Mouse (Mus musculus) regulatory T cell (primary cell): Measurements from ENCODE around the gene Cyp24a1.

Source experiments
- in situ Hi-C: fragments of 300-600 bp; cut with MboI, MseI; formaldehyde crosslinking; loops from one replicate; pipeline ENCODE4 v1.15.1; 2025; ENCODE audit warnings: high pct_unique_total_duplicates

Cyp24a1 gene

DNA sequence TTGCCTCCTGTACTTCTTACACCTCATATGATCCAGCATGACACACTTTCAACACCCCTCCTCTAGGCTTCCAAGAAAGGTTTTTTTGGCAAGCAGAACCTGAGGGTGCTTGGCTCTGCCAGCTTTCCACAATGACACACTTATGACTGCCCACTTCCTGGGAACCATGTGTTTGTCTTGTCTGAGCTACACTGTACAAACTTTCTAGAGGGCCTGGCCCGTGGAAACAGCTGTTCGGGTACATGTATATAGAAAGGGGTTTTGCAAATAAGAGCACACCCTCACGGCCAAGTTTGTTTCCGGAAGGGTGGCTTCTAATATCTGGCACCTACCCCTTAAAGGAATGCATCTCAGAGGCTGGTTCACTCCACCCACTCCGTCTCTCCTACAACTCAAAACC is 51.1 kb downstream of the Cyp24a1 start:
- in situ Hi-C loops: no loop called here

- in situ Hi-C loops: no loop called here
Measured at GRCm38 (mm10) chr2:170442535-170442934, 54.4 kb downstream of the Cyp24a1 start.

DNA sequence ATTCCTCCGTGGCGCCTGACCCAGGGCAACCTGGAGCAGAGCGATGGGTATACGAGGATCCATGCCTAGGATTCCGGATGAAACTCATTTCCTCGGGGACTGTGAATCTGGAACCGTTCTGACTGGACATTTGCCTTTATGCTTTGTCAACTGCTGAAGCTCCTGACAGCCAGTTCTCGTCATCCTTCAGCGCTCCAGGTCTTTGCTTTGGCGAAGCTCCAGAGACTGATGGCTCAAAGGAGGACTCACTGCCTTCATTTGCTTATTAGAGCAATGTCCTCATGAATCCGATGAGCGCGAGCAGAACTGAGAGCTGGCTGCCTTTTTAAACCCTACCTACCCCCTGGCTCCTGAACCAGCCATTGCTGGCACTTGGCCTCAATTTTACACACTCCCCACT is 58.2 kb downstream of the Cyp24a1 start:
- in situ Hi-C loops: no loop called here

GRCm38 (mm10) chr2:170436204-170436603 is 60.7 kb downstream of the Cyp24a1 start:
- in situ Hi-C loops: no loop called here
